Mouse (Mus musculus): ENCODE results near the gene Vmn1r230. TPM values are rescaled to one million over a fixed set of nuclear protein-coding genes. Genes with fewer than 3 reads are reported as not detected.

Vmn1r230 gene
- polyA plus RNA-seq (2012; ENCODE audit: insufficient read depth, insufficient read length, low replicate concordance, missing spikeins) = not detected in 2 replicates

- 2% methylated on average over 1 of the region's 1 CpGs for WGBS
- Histone ChIP-seq H3K27ac (ENCODE audit: insufficient read depth, low read depth, low read length) (no peak within 1 kb of the TSS), H3K4me3 (ENCODE audit: insufficient read depth, low read depth, low read length) (no peak within 1 kb of the TSS), H3K4me1 (ENCODE audit: control insufficient read depth, insufficient read depth, low read length) (no peaks in the 10 kb centered on the region)
- no peak for TF ChIP-seq POLR2A (IDR thresholded peaks at IDR 0.05; ENCODE audit: insufficient read depth, low read depth, low read length)
- TF ChIP-seq CTCF (IDR thresholded peaks at IDR 0.05; ENCODE audit: insufficient read depth, low read depth, low read length) = no peak
Measured at GRCm38 (mm10) chr17:20840144-20840543, at the start of gene Vmn1r230. Gene Vmn1r230, plus strand, starts transcription at chr17:20840444.

GRCm38 (mm10) chr17:20811255-20811654 is 29.0 kb upstream of the Vmn1r230 start, which contains the start of gene Vmn1r229:
Gene Vmn1r229, plus strand, starts transcription at chr17:20811555.
- no peak within 1 kb of the TSS for H3K27ac ChIP-seq (ENCODE audit: insufficient read depth, low read depth, low read length)
- TF ChIP-seq POLR2A (IDR thresholded peaks at IDR 0.05; ENCODE audit: insufficient read depth, low read depth, low read length) (no peak), CTCF (IDR thresholded peaks at IDR 0.05; ENCODE audit: insufficient read depth, low read depth, low read length) (no peak)
- no peak within 1 kb of the TSS for H3K4me3 ChIP-seq (ENCODE audit: insufficient read depth, low read depth, low read length)
- WGBS = 55% methylated on average over 1 of the region's 1 CpGs
- H3K4me1 ChIP-seq (ENCODE audit: control insufficient read depth, insufficient read depth, low read length) = no peaks in the 10 kb centered on the region

Other genes starting within 250 kb of the Vmn1r230 start
- not detected in 2 replicates for gene Vmn2r110, start 244.0 kb upstream of the Vmn1r230 start, polyA plus RNA-seq (2012; ENCODE audit: insufficient read depth, insufficient read length, low replicate concordance, missing spikeins)
- gene Fpr-rs3, start 215.6 kb upstream of the Vmn1r230 start, polyA plus RNA-seq (2012; ENCODE audit: insufficient read depth, insufficient read length, low replicate concordance, missing spikeins) = not detected in 2 replicates
- gene Vmn1r226, start 157.6 kb upstream of the Vmn1r230 start, polyA plus RNA-seq (2012; ENCODE audit: insufficient read depth, insufficient read length, low replicate concordance, missing spikeins) = not detected in 2 replicates
- gene Vmn1r227, start 110.6 kb upstream of the Vmn1r230 start, polyA plus RNA-seq (2012; ENCODE audit: insufficient read depth, insufficient read length, low replicate concordance, missing spikeins) = not detected in 2 replicates
- gene Vmn1r228, start 54.3 kb upstream of the Vmn1r230 start, polyA plus RNA-seq (2012; ENCODE audit: insufficient read depth, insufficient read length, low replicate concordance, missing spikeins) = not detected in 2 replicates
- not detected in 2 replicates for gene Vmn1r229, start 28.9 kb upstream of the Vmn1r230 start, polyA plus RNA-seq (2012; ENCODE audit: insufficient read depth, insufficient read length, low replicate concordance, missing spikeins)
- gene Vmn1r231, start 64.6 kb downstream of the Vmn1r230 start, polyA plus RNA-seq (2012; ENCODE audit: insufficient read depth, insufficient read length, low replicate concordance, missing spikeins) = not detected in 2 replicates
- gene Vmn1r232, start 79.3 kb downstream of the Vmn1r230 start, polyA plus RNA-seq (2012; ENCODE audit: insufficient read depth, insufficient read length, low replicate concordance, missing spikeins) = not detected in 2 replicates
- gene Ppp2r1a, start 104.9 kb downstream of the Vmn1r230 start, polyA plus RNA-seq (2012; ENCODE audit: insufficient read depth, insufficient read length, low replicate concordance, missing spikeins) = 169 and 643 TPM in 2 replicates
- not detected in 2 replicates for gene Vmn1r233, start 156.0 kb downstream of the Vmn1r230 start, polyA plus RNA-seq (2012; ENCODE audit: insufficient read depth, insufficient read length, low replicate concordance, missing spikeins)
- not detected in 2 replicates for gene Zfp160, start 168.5 kb downstream of the Vmn1r230 start, polyA plus RNA-seq (2012; ENCODE audit: insufficient read depth, insufficient read length, low replicate concordance, missing spikeins)